Mouse (Mus musculus) liver, embryonic 13.5 days (tissue): Measurements from ENCODE around the gene Nat8f1. TPM values are rescaled to one million over a fixed set of nuclear protein-coding genes. Genes with fewer than 3 reads are reported as not detected.
A peak's percentile ranks its signal among the peaks of the same experiment; 100 is the strongest.
"Not testable (repeated sequence)": the region's sequence is repeated elsewhere in the genome, so short reads cannot be mapped to it uniquely, and the experiment has no call there.

Source experiments
- ATAC-seq: fragments of 200-750 bp; cut with Nextera tagmentation; 2 replicates; pipeline ENCODE4 v1.8.0; 2017; ENCODE audit warnings: low read depth, mild to moderate bottlenecking, moderate number of reproducible peaks, moderate library complexity
- DNase-seq: peaks from one replicate; pipeline ENCODE4 v3.0.0; 2022
- H3K27ac ChIP-seq: fragments of 300-500 bp; sonication (generic); 2 replicates; pipeline ENCODE4 v1.5.1; 2015; ENCODE audit warnings: moderate library complexity, mild to moderate bottlenecking, inconsistent platforms
- H3K27me3 ChIP-seq: fragments of 300-500 bp; sonication (generic); 2 replicates; pipeline ENCODE4 v1.6.1; 2015; ENCODE audit warnings: mild to moderate bottlenecking, inconsistent platforms
- H3K36me3 ChIP-seq: fragments of 300-500 bp; sonication (generic); 2 replicates; pipeline ENCODE4 v1.6.1; 2015; ENCODE audit warnings: mild to moderate bottlenecking, inconsistent platforms
- H3K4me1 ChIP-seq: fragments of 300-500 bp; sonication (generic); replicated peaks from 2 replicates; pipeline ENCODE4 v1.6.1; 2015; ENCODE audit warnings: inconsistent platforms
- H3K4me2 ChIP-seq: fragments of 300-500 bp; sonication (generic); 2 replicates; pipeline ENCODE4 v1.6.1; 2015; ENCODE audit warnings: inconsistent platforms, mild to moderate bottlenecking, moderate library complexity
- H3K4me3 ChIP-seq: fragments of 300-500 bp; sonication (generic); replicated peaks from 2 replicates; pipeline ENCODE4 v1.5.1; 2015; ENCODE audit warnings: mild to moderate bottlenecking, inconsistent platforms
- H3K9ac ChIP-seq: fragments of 300-500 bp; sonication (generic); 2 replicates; pipeline ENCODE4 v1.6.1; 2015; ENCODE audit warnings: mild to moderate bottlenecking, inconsistent platforms
- H3K9me3 ChIP-seq: fragments of 300-500 bp; sonication (generic); replicated peaks from 2 replicates; pipeline ENCODE4 v1.6.1; 2016; ENCODE audit warnings: inconsistent platforms
- WGBS: fragments of 180-500 bp; shearing (Covaris S2); methylation state at CpG from one replicate; pipeline ENCODE4 v1.1.7; 2015; ENCODE audit not compliant: insufficient replicate concordance; 5-methylcytosine and 5-hydroxymethylcytosine counted together
- polyA plus RNA-seq: library from polyadenylated mRNA; unstranded; fragments of >200 nt; fragmentation: Nextera tagmentation; extraction: Ambion mirVana; gene quantifications from 2 replicates; pipeline ENCODE4 v1.2.1, GENCODE M21; 2015

Nat8f1 gene
- polyA plus RNA-seq, 1 experiment from 2014 or later = 5.0 TPM

DNA sequence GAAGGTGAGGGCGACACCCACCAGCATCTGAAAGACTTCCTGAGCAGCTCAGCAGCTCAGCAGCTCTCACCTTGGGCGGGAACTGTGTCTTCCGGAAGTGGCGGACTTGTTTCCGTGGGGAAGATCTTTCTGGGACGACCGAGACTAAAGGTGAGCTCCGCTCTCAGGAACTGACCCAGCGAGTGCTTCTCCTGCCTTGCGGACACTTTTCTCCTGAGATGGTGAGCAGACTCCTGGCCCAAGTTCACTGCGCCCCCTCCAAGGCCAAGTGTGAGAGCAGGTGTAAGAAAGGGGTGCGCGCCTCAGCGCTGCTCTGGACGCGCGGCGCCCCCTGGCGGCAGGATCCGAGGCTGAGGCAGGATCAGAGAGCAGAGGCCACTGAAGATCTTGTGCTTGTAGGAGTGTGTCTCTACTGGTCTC is 10.8 kb downstream of the Nat8f1 start, which contains the start of gene Nat8f4:
Gene Nat8f4, minus strand, starts transcription at position 243 of the 420 bp plus-strand sequence.
- H3K4me1 ChIP-seq, H3K27ac ChIP-seq, H3K27me3 ChIP-seq, H3K9me3 ChIP-seq, H3K36me3 ChIP-seq: not testable (repeated sequence)
- Histone ChIP-seq H3K4me3 (peak within 1 kb of the TSS; percentile 51), H3K9ac (peak within 1 kb of the TSS; percentile 59; the same call in 1 of the 2 replicates), H3K4me2 (peak within 1 kb of the TSS; percentile 56)
- 10% methylated on average over 20 of the region's 20 CpGs for WGBS
- DNase-seq (peak; percentile 69), ATAC-seq (peak; percentile 83)

GRCm38 (mm10) chr6:85902303-85902702 is 13.2 kb downstream of the Nat8f1 start:
- Histone ChIP-seq H3K9ac (no peak overlapping the region), H3K27ac (no peak overlapping the region), H3K4me1 (no peaks in the 10 kb centered on the region), H3K9me3 (no peaks in the 10 kb centered on the region), H3K4me3 (no peak overlapping the region), H3K4me2 (no peak overlapping the region), H3K27me3 (no peaks in the 10 kb centered on the region), H3K36me3 (no peaks in the 10 kb centered on the region)
- DNase-seq (no peak), ATAC-seq (no peak)
- 60% methylated on average over 2 of the region's 2 CpGs for WGBS

- 51% methylated on average over 7 of the region's 8 CpGs for WGBS
Observed at GRCm38 (mm10) chr6:85898596-85899475, 16.7 kb downstream of the Nat8f1 start.

GRCm38 (mm10) chr6:85895061-85895648 is 20.3 kb downstream of the Nat8f1 start:
- not testable (repeated sequence) for H3K9me3 ChIP-seq, ATAC-seq, H3K36me3 ChIP-seq, H3K9ac ChIP-seq, H3K4me3 ChIP-seq, H3K4me2 ChIP-seq, H3K4me1 ChIP-seq, H3K27ac ChIP-seq, H3K27me3 ChIP-seq, DNase-seq
- WGBS = 57% methylated on average over 25 of the region's 25 CpGs

More at GRCm38 (mm10) chr6:85898596-85899475, 16.7 kb downstream of the Nat8f1 start:
- H3K4me2 ChIP-seq, ATAC-seq, H3K9me3 ChIP-seq, H3K4me1 ChIP-seq, H3K36me3 ChIP-seq, DNase-seq, H3K4me3 ChIP-seq, H3K27ac ChIP-seq, H3K9ac ChIP-seq, H3K27me3 ChIP-seq: not testable (repeated sequence)

DNA sequence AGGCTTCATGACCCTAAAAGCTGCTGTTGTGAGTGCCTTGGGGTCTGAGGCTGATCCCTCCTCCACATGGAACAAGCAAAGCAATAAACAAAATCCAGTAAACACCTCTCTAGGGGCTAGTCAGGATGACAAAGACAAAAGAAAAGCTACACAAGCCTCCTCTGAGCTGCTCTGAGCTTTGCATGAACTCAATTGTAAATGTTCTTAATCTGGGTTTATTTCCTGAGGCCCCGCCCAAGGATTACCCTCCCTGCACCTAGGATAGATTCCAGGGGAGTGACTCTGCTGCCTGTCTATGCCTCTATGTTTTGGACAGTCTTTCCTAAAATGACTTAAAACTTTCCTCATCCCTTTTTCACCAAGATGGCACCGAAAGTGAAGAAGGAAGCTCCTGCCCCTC is 26.5 kb downstream of the Nat8f1 start:
- H3K9me3 ChIP-seq = peaks cover 8% of the 10 kb centered on the region; the same call in 1 of the 2 replicates
- 73% methylated on average over 2 of the region's 2 CpGs for WGBS
- ATAC-seq (no peak), DNase-seq (no peak)
- H3K4me2 ChIP-seq = no peak overlapping the region
- no peak overlapping the region for H3K9ac ChIP-seq
- H3K27me3 ChIP-seq = no peaks in the 10 kb centered on the region
- no peak overlapping the region for H3K27ac ChIP-seq
- no peak overlapping the region for H3K4me3 ChIP-seq
- no peaks in the 10 kb centered on the region for H3K4me1 ChIP-seq
- H3K36me3 ChIP-seq = no peaks in the 10 kb centered on the region

GRCm38 (mm10) chr6:85884311-85884710 is 31.2 kb downstream of the Nat8f1 start:
- Histone ChIP-seq H3K36me3 (no peaks in the 10 kb centered on the region), H3K9ac (no peak overlapping the region), H3K9me3 (peaks cover 17% of the 10 kb centered on the region), H3K4me3 (no peak overlapping the region), H3K27ac (no peak overlapping the region), H3K27me3 (no peaks in the 10 kb centered on the region), H3K4me2 (no peak overlapping the region), H3K4me1 (no peaks in the 10 kb centered on the region)
- DNase-seq (no peak), ATAC-seq (no peak)
- 50% methylated on average over 1 of the region's 1 CpGs for WGBS

DNA sequence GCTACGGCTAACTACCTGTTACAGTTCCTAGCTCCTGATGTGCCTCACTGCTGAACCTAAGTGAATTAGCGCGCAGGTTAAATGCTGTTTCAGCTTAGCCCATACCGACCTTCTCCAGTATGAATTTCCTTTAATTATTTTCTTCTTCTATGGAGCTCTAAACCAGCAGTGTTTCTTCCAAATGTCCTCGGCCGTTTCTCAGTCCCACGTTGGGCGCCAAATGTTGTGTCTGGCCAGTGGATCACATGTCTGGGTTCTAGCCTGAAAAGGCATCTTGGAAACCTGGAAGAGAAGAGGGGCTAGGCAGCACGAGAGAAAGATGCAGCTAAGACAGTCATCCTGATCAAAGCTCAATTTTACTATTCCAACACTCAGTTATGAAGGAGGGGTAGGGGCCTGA is 32.2 kb downstream of the Nat8f1 start:
- peaks cover 17% of the 10 kb centered on the region for H3K9me3 ChIP-seq
- DNase-seq, H3K4me1 ChIP-seq, H3K9ac ChIP-seq, H3K27ac ChIP-seq, H3K4me3 ChIP-seq, H3K27me3 ChIP-seq, H3K36me3 ChIP-seq, H3K4me2 ChIP-seq, ATAC-seq: not testable (repeated sequence)
- 75% methylated on average over 9 of the region's 9 CpGs for WGBS

DNA sequence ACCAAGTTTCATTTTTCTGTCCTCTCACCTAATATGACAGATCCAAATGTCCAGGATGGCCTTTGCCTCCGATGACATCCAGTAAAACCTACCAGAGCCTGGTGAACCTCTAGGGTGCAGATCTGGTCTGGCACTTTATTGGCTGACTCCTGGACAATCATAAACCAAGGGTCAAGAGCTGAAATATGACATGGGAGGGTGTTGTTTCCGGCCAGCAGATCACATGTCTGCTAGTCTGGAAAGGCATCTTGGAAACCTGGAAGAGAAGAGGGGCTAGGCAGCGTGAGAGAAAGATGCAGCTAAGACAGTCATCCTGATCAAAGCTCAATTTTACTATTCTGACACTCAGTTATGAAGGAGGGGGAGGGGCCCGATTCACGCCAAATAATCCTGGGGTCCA is 46.5 kb downstream of the Nat8f1 start, which contains the start of gene Nat8f2:
Gene Nat8f2, minus strand, starts transcription at position 153 of the 400 bp plus-strand sequence.
- not testable (repeated sequence) for H3K36me3 ChIP-seq, H3K4me1 ChIP-seq, H3K9me3 ChIP-seq, ATAC-seq, H3K9ac ChIP-seq, H3K27ac ChIP-seq, H3K4me2 ChIP-seq, H3K27me3 ChIP-seq, DNase-seq, H3K4me3 ChIP-seq
- 69% methylated on average over 5 of the region's 5 CpGs for WGBS

DNA sequence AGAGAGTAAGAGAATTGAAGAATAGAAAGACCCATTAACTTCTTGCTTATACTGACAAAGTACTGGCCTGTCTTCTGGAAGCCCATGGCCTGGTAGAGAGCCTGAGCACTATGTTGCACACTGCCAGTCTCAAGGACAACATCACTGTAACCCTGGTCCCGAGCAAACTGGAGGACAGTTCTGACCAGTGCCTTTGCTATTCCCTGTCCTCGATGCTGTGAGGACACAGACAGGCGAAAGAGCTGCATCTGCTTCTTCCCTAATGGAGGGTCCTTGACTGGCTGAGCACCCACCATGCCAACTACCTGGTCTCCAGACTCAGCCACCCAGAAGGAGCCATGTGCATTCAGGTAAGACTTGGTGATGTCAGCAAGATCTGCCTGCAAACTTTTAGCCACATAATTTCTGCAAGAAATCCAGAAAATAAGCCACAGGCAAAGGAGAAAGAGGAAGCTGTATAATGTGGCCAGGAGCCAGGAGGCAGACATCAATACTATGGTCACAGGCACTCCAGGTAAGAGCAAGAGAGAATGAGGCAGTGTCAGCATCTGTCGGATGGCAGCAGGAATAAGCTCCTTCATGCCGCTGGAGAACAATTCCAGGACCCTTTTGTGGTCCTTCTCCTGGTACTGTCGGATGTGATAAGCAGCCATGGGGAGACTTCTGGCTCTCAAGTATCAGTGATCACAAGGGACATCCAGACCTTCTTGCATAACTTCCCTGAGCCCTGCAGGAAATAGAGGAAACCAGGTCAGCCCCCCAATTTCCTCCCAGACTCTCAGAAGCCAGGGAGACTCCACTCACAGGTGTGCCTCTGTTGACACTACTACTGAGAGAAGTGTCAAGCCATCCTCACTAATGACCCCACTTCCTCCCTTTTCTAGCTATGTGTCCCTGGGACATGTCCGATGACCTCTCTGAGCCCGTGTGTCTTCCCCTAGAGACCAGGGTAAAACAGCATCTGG is 47.5 kb downstream of the Nat8f1 start:
- Histone ChIP-seq H3K4me2 (no peak overlapping the region), H3K27me3 (no peaks in the 10 kb centered on the region), H3K36me3 (no peaks in the 10 kb centered on the region), H3K27ac (no peak overlapping the region), H3K4me3 (no peak overlapping the region), H3K4me1 (no peaks in the 10 kb centered on the region), H3K9me3 (no peaks in the 10 kb centered on the region), H3K9ac (no peak overlapping the region)
- no peak for ATAC-seq
- WGBS = 51% methylated on average over 8 of the region's 8 CpGs
- no peak for DNase-seq

DNA sequence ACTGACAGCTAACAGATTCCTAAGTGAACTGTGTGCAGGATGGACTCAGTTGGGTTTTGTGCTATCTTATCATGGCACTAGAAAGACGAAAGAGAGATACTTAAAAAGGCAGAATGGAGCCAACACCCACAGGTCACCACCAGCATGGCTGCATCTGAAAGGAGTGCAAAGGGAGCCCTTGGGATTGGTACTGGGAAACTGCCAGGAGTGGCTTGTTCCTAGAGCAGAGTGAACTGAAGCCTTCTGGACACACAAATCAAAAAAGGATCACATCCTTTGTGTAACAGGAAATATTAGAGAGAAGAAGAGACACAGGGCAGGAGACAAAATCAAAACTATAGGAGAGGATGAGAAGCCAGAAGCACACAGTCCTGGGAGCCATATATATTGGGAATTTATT is 48.5 kb downstream of the Nat8f1 start:
- 22% methylated on average over 1 of the region's 1 CpGs for WGBS
- ATAC-seq, DNase-seq: not testable (repeated sequence)

DNA sequence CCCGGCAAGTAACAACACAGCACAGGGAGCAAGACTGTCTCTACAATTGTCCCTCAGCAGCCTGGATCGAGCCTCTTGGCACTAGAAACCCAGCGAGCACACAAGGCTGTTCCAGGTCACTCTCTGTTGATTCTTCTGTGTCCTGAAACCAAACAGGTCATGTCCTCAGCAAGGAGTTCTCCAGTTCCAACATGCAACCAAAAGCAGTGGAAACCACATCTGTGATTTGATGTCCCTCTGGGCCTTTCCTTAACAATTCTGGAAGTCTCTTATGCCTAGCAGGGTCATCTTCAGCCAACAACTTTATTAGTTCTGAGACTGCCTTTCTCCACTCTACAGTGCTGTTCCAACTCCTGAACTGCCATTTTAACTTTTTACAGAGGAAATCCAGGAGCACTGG is 49.3 kb downstream of the Nat8f1 start:
- not testable (repeated sequence) for H3K9me3 ChIP-seq, ATAC-seq, H3K27ac ChIP-seq, H3K4me3 ChIP-seq, H3K36me3 ChIP-seq, H3K9ac ChIP-seq, DNase-seq, H3K27me3 ChIP-seq, H3K4me2 ChIP-seq, H3K4me1 ChIP-seq
- 57% methylated on average over 3 of the region's 3 CpGs for WGBS

More for the DNA sequence above, 48.5 kb downstream of the Nat8f1 start:
- not testable (repeated sequence) for H3K9ac ChIP-seq, H3K9me3 ChIP-seq, H3K4me2 ChIP-seq, H3K4me1 ChIP-seq, H3K36me3 ChIP-seq, H3K27ac ChIP-seq, H3K4me3 ChIP-seq, H3K27me3 ChIP-seq
